Mouse (Mus musculus): ENCODE measurements around the gene Zfp704. TPM values are rescaled to one million over a fixed set of nuclear protein-coding genes. Genes with fewer than 3 reads are reported as not detected.

Gene Zfp704
- polyA plus RNA-seq, 2 experiments = 13.4 to 13.8 TPM

DNA sequence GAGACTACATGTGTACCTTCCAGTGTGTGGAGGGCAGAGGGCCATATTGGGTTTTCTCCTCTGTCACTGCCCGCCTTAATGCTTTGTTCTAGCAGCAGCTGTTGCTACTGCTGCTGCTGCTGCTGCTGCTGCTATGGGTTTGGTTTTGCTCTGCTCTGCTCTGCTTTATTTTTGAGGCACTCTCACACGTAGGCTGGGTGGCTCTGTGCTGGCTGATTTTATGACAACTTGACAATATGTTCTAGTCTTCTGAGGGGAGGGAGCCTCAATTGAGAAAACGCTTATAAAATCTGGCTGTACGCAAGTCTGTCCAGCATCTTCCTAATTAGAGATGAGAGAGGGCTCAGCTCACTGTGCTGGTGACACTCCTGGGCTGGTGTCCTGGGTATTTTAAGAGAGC is 66.4 kb downstream of the Zfp704 start:
- H3K4me3 ChIP-seq (replicated peaks; ENCODE audit: low read length) = no peak overlapping the region
- no peaks in the 10 kb centered on the region for H3K36me3 ChIP-seq (ENCODE audit: control insufficient read depth, insufficient read depth, low read length)
- ATAC-seq (ENCODE audit: low FRiP score, low read depth) = peak; percentile 30; the same call in 1 of the 2 replicates
- H3K9me3 ChIP-seq (ENCODE audit: control insufficient read depth, low read length) = no peaks in the 10 kb centered on the region
- no peak overlapping the region for H3K4me2 ChIP-seq (replicated peaks; ENCODE audit: low read depth, low read length, severe bottlenecking)
- no peak overlapping the region for H3K9ac ChIP-seq (ENCODE audit: low read depth, low read length, severe bottlenecking)
- peaks cover 8% of the 10 kb centered on the region; the same call in 1 of the 2 replicates for H3K4me1 ChIP-seq (ENCODE audit: control insufficient read depth, insufficient read depth, low read length)
- no peak for TF ChIP-seq POLR2A (IDR thresholded peaks at IDR 0.05; ENCODE audit: borderline replicate concordance, extremely low read depth, insufficient read depth, insufficient read length)
- no peaks in the 10 kb centered on the region for H3K27me3 ChIP-seq (ENCODE audit: control insufficient read depth, insufficient read depth, low read length)
- 54% methylated on average over 4 of the region's 4 CpGs for WGBS
- no peak overlapping the region for H3K27ac ChIP-seq (replicated peaks; ENCODE audit: low read depth, low read length)
- no peak for DNase-seq (ENCODE audit: low spot score)

DNA sequence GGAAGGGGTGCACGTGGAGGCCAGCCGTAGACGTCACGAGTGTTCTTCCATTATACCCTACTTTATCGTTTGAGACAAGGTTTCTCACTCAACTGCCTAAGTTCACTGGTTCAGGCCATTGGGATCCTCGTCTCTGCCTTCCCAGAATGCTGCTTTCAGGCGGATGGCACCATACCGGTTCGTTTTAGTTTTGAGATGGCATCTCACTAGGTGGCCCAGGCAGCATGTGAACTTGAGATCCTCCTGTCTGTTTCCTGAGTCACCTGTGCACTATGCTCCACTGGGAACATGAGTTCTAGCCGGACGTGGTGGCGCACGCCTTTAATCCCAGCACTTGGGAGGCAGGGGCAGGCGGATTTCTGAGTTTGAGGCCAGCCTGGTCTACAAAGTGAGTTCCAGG is 68.3 kb downstream of the Zfp704 start:
- WGBS = 92% methylated on average over 14 of the region's 14 CpGs
- Histone ChIP-seq H3K27ac (replicated peaks; ENCODE audit: low read depth, low read length) (no peak overlapping the region), H3K9me3 (ENCODE audit: control insufficient read depth, low read length) (no peaks in the 10 kb centered on the region), H3K4me2 (replicated peaks; ENCODE audit: low read depth, low read length, severe bottlenecking) (no peak overlapping the region), H3K4me1 (ENCODE audit: control insufficient read depth, insufficient read depth, low read length) (no peaks in the 10 kb centered on the region; the same call in 1 of the 2 replicates), H3K36me3 (ENCODE audit: control insufficient read depth, insufficient read depth, low read length) (no peaks in the 10 kb centered on the region), H3K27me3 (ENCODE audit: control insufficient read depth, insufficient read depth, low read length) (no peaks in the 10 kb centered on the region), H3K9ac (ENCODE audit: low read depth, low read length, severe bottlenecking) (no peak overlapping the region), H3K4me3 (replicated peaks; ENCODE audit: low read length) (no peak overlapping the region)
- no peak for TF ChIP-seq POLR2A (IDR thresholded peaks at IDR 0.05; ENCODE audit: borderline replicate concordance, extremely low read depth, insufficient read depth, insufficient read length)
- no peak for DNase-seq (ENCODE audit: low spot score)
- no peak for ATAC-seq (ENCODE audit: low FRiP score, low read depth)

DNA sequence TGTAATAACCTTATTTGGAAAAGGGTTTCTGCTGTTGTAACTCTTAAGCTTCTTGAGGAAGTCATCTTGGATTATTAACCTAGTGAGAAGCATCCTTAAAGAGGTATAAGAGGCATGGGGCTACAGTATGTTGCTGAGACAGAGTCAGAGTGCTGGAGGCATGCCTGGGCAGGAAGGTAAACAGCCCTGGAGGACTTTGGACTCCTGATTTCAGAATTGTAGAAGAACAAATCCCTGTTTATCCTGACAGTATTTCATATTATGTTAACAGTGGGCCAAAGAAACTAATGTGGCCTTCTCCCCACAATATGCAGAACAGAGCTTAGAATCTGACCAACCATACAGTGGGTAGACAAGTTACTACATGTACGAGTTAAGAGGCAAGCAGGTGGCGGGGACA is 71.4 kb downstream of the Zfp704 start:
- Histone ChIP-seq H3K36me3 (ENCODE audit: control insufficient read depth, insufficient read depth, low read length) (no peaks in the 10 kb centered on the region), H3K4me1 (ENCODE audit: control insufficient read depth, insufficient read depth, low read length) (no peaks in the 10 kb centered on the region; the same call in 1 of the 2 replicates), H3K4me2 (replicated peaks; ENCODE audit: low read depth, low read length, severe bottlenecking) (no peak overlapping the region), H3K9ac (ENCODE audit: low read depth, low read length, severe bottlenecking) (no peak overlapping the region), H3K27me3 (ENCODE audit: control insufficient read depth, insufficient read depth, low read length) (no peaks in the 10 kb centered on the region), H3K4me3 (replicated peaks; ENCODE audit: low read length) (no peak overlapping the region), H3K27ac (replicated peaks; ENCODE audit: low read depth, low read length) (no peak overlapping the region), H3K9me3 (ENCODE audit: control insufficient read depth, low read length) (no peaks in the 10 kb centered on the region)
- no peak for ATAC-seq (ENCODE audit: low FRiP score, low read depth)
- 78% methylated on average over 2 of the region's 2 CpGs for WGBS
- TF ChIP-seq POLR2A (IDR thresholded peaks at IDR 0.05; ENCODE audit: borderline replicate concordance, extremely low read depth, insufficient read depth, insufficient read length) = no peak
- no peak for DNase-seq (ENCODE audit: low spot score)

DNA sequence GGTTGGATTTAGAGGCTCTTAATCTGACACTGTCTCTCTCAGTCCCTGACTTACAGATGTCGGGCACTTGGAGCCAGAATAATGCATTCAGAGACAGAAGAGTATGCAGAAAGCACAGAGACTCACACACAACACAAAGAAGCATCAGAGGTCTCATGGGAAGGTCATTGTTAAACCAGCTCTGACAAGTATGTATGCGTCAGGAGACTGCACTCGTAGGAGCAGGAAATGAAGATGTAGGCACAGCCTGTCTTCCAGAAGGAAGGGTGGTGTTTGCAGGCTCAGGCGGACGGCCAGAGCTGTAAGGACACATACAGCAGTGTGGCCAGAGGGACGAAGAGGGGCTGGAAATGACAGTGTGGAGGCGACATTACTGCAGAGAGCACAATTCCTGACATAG is 72.0 kb downstream of the Zfp704 start:
- 79% methylated on average over 7 of the region's 7 CpGs for WGBS
- no peak for ATAC-seq (ENCODE audit: low FRiP score, low read depth)
- DNase-seq (ENCODE audit: low spot score) = no peak

DNA sequence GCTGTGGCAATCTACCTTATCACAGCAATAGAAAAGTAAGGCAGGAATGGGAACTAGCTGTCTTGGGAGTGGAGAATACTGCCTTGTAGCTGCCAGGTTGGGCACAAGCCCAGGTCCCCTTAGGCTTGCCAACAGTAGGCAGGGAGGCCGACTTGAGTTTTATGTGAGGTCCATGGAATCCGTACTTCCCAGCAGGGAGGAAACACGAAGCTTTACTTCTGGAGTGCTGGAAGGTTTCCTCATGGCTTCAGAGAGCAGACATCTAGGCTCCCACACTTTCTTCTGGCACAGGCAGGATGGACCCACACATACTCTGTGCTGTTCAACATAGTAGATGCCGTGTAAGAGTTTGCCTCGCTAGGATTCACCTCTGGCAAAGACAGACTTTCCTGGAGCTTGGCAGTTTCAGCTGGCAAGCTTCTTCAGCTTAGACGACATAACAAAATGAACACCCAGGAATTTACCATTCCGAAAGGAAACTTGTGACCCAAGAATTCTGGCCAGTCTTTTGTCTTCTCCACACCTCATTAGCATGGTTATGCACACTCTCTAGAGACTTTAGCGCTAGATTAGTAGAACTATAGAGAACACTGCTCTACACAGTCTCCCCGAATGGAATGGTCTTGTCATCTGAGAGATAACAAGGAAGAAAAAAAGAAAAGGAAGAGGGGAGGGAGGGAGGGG is 79.6 kb downstream of the Zfp704 start:
- no peaks in the 10 kb centered on the region for H3K36me3 ChIP-seq (ENCODE audit: control insufficient read depth, insufficient read depth, low read length)
- no peak overlapping the region for H3K4me2 ChIP-seq (replicated peaks; ENCODE audit: low read depth, low read length, severe bottlenecking)
- WGBS = 73% methylated on average over 9 of the region's 9 CpGs
- H3K9me3 ChIP-seq (ENCODE audit: control insufficient read depth, low read length) = no peaks in the 10 kb centered on the region
- TF ChIP-seq POLR2A (IDR thresholded peaks at IDR 0.05; ENCODE audit: borderline replicate concordance, extremely low read depth, insufficient read depth, insufficient read length) = no peak
- DNase-seq (ENCODE audit: low spot score) = no peak
- no peak overlapping the region for H3K27ac ChIP-seq (replicated peaks; ENCODE audit: low read depth, low read length)
- H3K27me3 ChIP-seq (ENCODE audit: control insufficient read depth, insufficient read depth, low read length) = no peaks in the 10 kb centered on the region
- H3K4me3 ChIP-seq (replicated peaks; ENCODE audit: low read length) = no peak overlapping the region
- no peak overlapping the region for H3K9ac ChIP-seq (ENCODE audit: low read depth, low read length, severe bottlenecking)
- ATAC-seq (ENCODE audit: low FRiP score, low read depth) = no peak
- no peaks in the 10 kb centered on the region for H3K4me1 ChIP-seq (ENCODE audit: control insufficient read depth, insufficient read depth, low read length)

More for the DNA sequence above, 72.0 kb downstream of the Zfp704 start:
- Histone ChIP-seq H3K4me3 (replicated peaks; ENCODE audit: low read length) (no peak overlapping the region), H3K27ac (replicated peaks; ENCODE audit: low read depth, low read length) (no peak overlapping the region), H3K36me3 (ENCODE audit: control insufficient read depth, insufficient read depth, low read length) (no peaks in the 10 kb centered on the region), H3K9me3 (ENCODE audit: control insufficient read depth, low read length) (no peaks in the 10 kb centered on the region), H3K9ac (ENCODE audit: low read depth, low read length, severe bottlenecking) (no peak overlapping the region), H3K4me1 (ENCODE audit: control insufficient read depth, insufficient read depth, low read length) (no peaks in the 10 kb centered on the region), H3K27me3 (ENCODE audit: control insufficient read depth, insufficient read depth, low read length) (no peaks in the 10 kb centered on the region), H3K4me2 (replicated peaks; ENCODE audit: low read depth, low read length, severe bottlenecking) (no peak overlapping the region)
- TF ChIP-seq POLR2A (IDR thresholded peaks at IDR 0.05; ENCODE audit: borderline replicate concordance, extremely low read depth, insufficient read depth, insufficient read length) = no peak
